Mouse (Mus musculus): ENCODE measurements around the gene Gsc2. TPM values are rescaled to one million over a fixed set of nuclear protein-coding genes. Genes with fewer than 3 reads are reported as not detected.

Gsc2 gene
- total and polyA plus RNA-seq, 2 experiments from 2014 or later: not detected

DNA sequence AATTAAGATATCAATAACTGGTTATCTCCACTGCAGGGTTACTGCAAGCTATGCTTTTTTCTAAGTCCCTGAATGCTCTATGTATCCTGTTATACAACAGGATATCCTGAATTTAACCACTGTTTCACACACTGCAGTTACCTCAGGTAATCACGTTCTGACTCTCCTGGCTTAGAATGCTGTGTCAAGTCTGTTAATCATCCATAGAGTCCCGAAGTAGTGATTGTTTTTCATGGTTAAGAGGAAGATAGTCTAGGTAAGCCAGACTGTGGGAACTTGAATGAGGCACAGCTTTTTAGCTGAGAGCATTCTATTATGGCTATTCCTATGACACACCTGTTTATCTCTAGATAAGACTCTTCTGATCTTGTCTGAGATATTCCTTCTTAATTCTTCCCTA is 49.6 kb downstream of the Gsc2 start:
- H3K36me3 ChIP-seq (ENCODE audit: insufficient read depth): peaks cover 5% of the 10 kb centered on the region
- no peaks in the 10 kb centered on the region for H3K27me3 ChIP-seq (ENCODE audit: insufficient read depth, low read length)
- WGBS: 92% methylated on average over 2 of the region's 2 CpGs
- TF ChIP-seq CTCF (IDR thresholded peaks at IDR 0.05; ENCODE audit: low read depth): no peak
- no peak overlapping the region for H3K4me3 ChIP-seq (ENCODE audit: low read depth, low read length)
- no peak for ATAC-seq
- DNase-seq: no peak
- no peak overlapping the region for H3K9ac ChIP-seq
- no peak overlapping the region for H3K4me2 ChIP-seq (ENCODE audit: low read depth)
- H3K4me1 ChIP-seq (ENCODE audit: insufficient read depth): no peaks in the 10 kb centered on the region
- no peak overlapping the region for H3K27ac ChIP-seq (ENCODE audit: low read depth, low read length)
- no peaks in the 10 kb centered on the region for H3K9me3 ChIP-seq (ENCODE audit: low read length)

Other genes with a start within 250 kb of the Gsc2 start
- gene Med15, start 182.2 kb downstream of the Gsc2 start, total RNA-seq (2014; rRNA removed): 45.6 and 48.5 TPM in 2 replicates
- gene Med15, start 182.2 kb downstream of the Gsc2 start, polyA plus RNA-seq (2015; fragmentation: Nextera tagmentation; extraction: Ambion mirVana): 40.9 and 46.9 TPM in 2 replicates
- 117 and 162 TPM in 2 replicates for gene Klhl22, start 155.4 kb downstream of the Gsc2 start, total RNA-seq (2014; rRNA removed)
- 69.6 and 73.8 TPM in 2 replicates for gene Klhl22, start 155.4 kb downstream of the Gsc2 start, polyA plus RNA-seq (2015; fragmentation: Nextera tagmentation; extraction: Ambion mirVana)
- gene Scarf2, start 117.8 kb downstream of the Gsc2 start, total RNA-seq (2014; rRNA removed): 6.2 and 10.6 TPM in 2 replicates
- 1.9 and 2.1 TPM in 2 replicates for gene Scarf2, start 117.8 kb downstream of the Gsc2 start, polyA plus RNA-seq (2015; fragmentation: Nextera tagmentation; extraction: Ambion mirVana)
- gene B830017H08Rik, start 81.9 kb downstream of the Gsc2 start, total RNA-seq (2014; rRNA removed): 4.5 and 5.9 TPM in 2 replicates
- 6.8 TPM in 2 replicates for gene B830017H08Rik, start 81.9 kb downstream of the Gsc2 start, polyA plus RNA-seq (2015; fragmentation: Nextera tagmentation; extraction: Ambion mirVana)
- gene Car15, start 76.7 kb downstream of the Gsc2 start, total RNA-seq (2014; rRNA removed): 4.2 and 7.5 TPM in 2 replicates
- gene Car15, start 76.7 kb downstream of the Gsc2 start, polyA plus RNA-seq (2015; fragmentation: Nextera tagmentation; extraction: Ambion mirVana): 1.8 and 1.9 TPM in 2 replicates
- gene Gm20518, start 23.4 kb downstream of the Gsc2 start, total RNA-seq (2014; rRNA removed): 0.76 and 2.1 TPM in 2 replicates
- gene Gm20518, start 23.4 kb downstream of the Gsc2 start, polyA plus RNA-seq (2015; fragmentation: Nextera tagmentation; extraction: Ambion mirVana): 0.05 and 0.07 TPM in 2 replicates
- 0.08 TPM in 1 of 2 replicates, not detected in the other for gene Tssk1, start 20.8 kb downstream of the Gsc2 start, total RNA-seq (2014; rRNA removed)
- 0.05 TPM in 1 of 2 replicates, not detected in the other for gene Tssk1, start 20.8 kb downstream of the Gsc2 start, polyA plus RNA-seq (2015; fragmentation: Nextera tagmentation; extraction: Ambion mirVana)
- 97.7 and 139 TPM in 2 replicates for gene Dgcr2, start 16.5 kb downstream of the Gsc2 start, total RNA-seq (2014; rRNA removed)
- gene Dgcr2, start 16.5 kb downstream of the Gsc2 start, polyA plus RNA-seq (2015; fragmentation: Nextera tagmentation; extraction: Ambion mirVana): 73.7 and 90.7 TPM in 2 replicates
- not detected in 2 replicates for gene Tssk2, start 16.4 kb downstream of the Gsc2 start, total RNA-seq (2014; rRNA removed)
- not detected in 2 replicates for gene Tssk2, start 16.4 kb downstream of the Gsc2 start, polyA plus RNA-seq (2015; fragmentation: Nextera tagmentation; extraction: Ambion mirVana)
- gene Ess2, start 3.7 kb downstream of the Gsc2 start, total RNA-seq (2014; rRNA removed): 50.4 and 50.5 TPM in 2 replicates
- 41.5 and 46.2 TPM in 2 replicates for gene Ess2, start 3.7 kb downstream of the Gsc2 start, polyA plus RNA-seq (2015; fragmentation: Nextera tagmentation; extraction: Ambion mirVana)
- 150 and 158 TPM in 2 replicates for gene Slc25a1, start 13.2 kb upstream of the Gsc2 start, total RNA-seq (2014; rRNA removed)
- 143 and 146 TPM in 2 replicates for gene Slc25a1, start 13.2 kb upstream of the Gsc2 start, polyA plus RNA-seq (2015; fragmentation: Nextera tagmentation; extraction: Ambion mirVana)
- not detected in 2 replicates for gene Vpreb2, start 65.4 kb upstream of the Gsc2 start, total RNA-seq (2014; rRNA removed)
- not detected in 2 replicates for gene Vpreb2, start 65.4 kb upstream of the Gsc2 start, polyA plus RNA-seq (2015; fragmentation: Nextera tagmentation; extraction: Ambion mirVana)
- 64.2 and 66.9 TPM in 2 replicates for gene Dgcr6, start 137.8 kb upstream of the Gsc2 start, total RNA-seq (2014; rRNA removed)
- gene Dgcr6, start 137.8 kb upstream of the Gsc2 start, polyA plus RNA-seq (2015; fragmentation: Nextera tagmentation; extraction: Ambion mirVana): 171 and 177 TPM in 2 replicates
- 4.4 and 8.4 TPM in 2 replicates for gene Prodh, start 175.1 kb upstream of the Gsc2 start, total RNA-seq (2014; rRNA removed)
- gene Prodh, start 175.1 kb upstream of the Gsc2 start, polyA plus RNA-seq (2015; fragmentation: Nextera tagmentation; extraction: Ambion mirVana): 4.0 and 4.9 TPM in 2 replicates
- gene Rtn4r, start 212.6 kb upstream of the Gsc2 start, total RNA-seq (2014; rRNA removed): 28.0 and 36.7 TPM in 2 replicates
- 30.0 and 33.5 TPM in 2 replicates for gene Rtn4r, start 212.6 kb upstream of the Gsc2 start, polyA plus RNA-seq (2015; fragmentation: Nextera tagmentation; extraction: Ambion mirVana)